Mouse (Mus musculus): ENCODE results near the gene Tmem63c. TPM values are rescaled to one million over a fixed set of nuclear protein-coding genes. Genes with fewer than 3 reads are reported as not detected.

Gene Tmem63c
- polyA plus RNA-seq, 1 experiment from 2014 or later = 1.5 TPM

DNA sequence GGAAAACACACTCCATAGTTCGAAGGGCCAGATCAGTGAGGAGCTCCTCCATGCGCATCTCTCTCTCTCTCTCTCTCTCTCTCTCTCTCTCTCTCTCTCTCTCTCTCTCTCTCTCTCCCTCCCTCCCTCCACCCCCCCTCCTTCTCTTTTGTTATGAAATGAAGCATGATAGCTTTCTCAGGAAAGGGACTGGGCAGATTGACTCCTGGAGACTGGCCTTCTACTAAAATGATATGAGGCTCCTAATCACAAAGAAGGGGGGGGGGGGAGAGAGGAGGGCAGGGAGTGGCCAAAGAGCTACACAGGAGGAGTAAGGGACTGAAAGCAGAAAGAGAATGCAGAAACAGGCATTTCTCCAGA is 117.2 kb downstream of the Tmem63c start:
- peaks cover 14% of the 10 kb centered on the region for H3K4me1 ChIP-seq
- peak overlapping the region; percentile 28; the same call in 1 of the 2 replicates for H3K9ac ChIP-seq (replicated peaks)
- peak overlapping the region; percentile 76 for H3K27ac ChIP-seq (replicated peaks)
- H3K27me3 ChIP-seq = no peaks in the 10 kb centered on the region
- H3K4me2 ChIP-seq (replicated peaks) = peak overlapping the region; percentile 5; the same call in 1 of the 2 replicates
- H3K4me3 ChIP-seq = no peak overlapping the region
- ATAC-seq (ENCODE audit: low FRiP score, low read depth) = peak; percentile 57
- no peaks in the 10 kb centered on the region for H3K9me3 ChIP-seq
- H3K36me3 ChIP-seq = peaks cover 3% of the 10 kb centered on the region
- 21% methylated on average over 2 of the region's 2 CpGs for WGBS

DNA sequence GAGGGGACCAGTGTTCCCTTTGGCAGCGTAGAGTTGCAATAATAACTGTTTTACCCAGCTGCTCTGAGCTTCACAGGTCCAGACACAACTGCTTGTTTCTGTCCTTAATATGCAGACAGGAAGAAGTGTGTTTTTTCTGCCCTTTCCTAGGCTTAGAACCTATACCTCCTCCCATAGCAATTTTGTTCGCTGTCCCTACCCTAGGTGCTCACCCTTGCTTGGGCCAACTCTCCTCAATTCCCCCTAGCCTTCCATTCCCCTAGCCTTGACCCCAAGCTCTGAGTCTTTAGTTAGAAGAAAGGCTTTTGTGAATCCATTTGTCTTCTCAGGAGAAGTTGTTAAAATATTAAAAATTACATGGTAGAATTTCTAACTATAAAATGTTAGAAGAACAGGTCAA is 117.6 kb downstream of the Tmem63c start:
- Histone ChIP-seq H3K4me3 (no peak overlapping the region), H3K9me3 (no peaks in the 10 kb centered on the region), H3K4me1 (peaks cover 14% of the 10 kb centered on the region), H3K27me3 (no peaks in the 10 kb centered on the region), H3K9ac (replicated peaks) (no peak overlapping the region), H3K27ac (replicated peaks) (peak overlapping the region; percentile 64), H3K36me3 (peaks cover 3% of the 10 kb centered on the region; the same call in 1 of the 2 replicates), H3K4me2 (replicated peaks) (no peak overlapping the region)
- no peak for ATAC-seq (ENCODE audit: low FRiP score, low read depth)
- 43% methylated on average over 2 of the region's 2 CpGs for WGBS

Small RNAs within 50 kb of the gene (microRNA-seq; reads per million reads assigned to microRNA genes)
- not detected for gene Gm25847

Other genes with a start within 250 kb of the Tmem63c start
- gene Irf2bpl, start 136.5 kb upstream of the Tmem63c start, polyA plus RNA-seq (2016; fragmentation: Nextera tagmentation; extraction: Ambion mirVana) = 74.0 and 76.0 TPM in 2 replicates
- gene Cipc, start 74.3 kb upstream of the Tmem63c start, polyA plus RNA-seq (2016; fragmentation: Nextera tagmentation; extraction: Ambion mirVana) = 44.3 and 46.4 TPM in 2 replicates
- gene Zdhhc22, start 30.9 kb upstream of the Tmem63c start, polyA plus RNA-seq (2016; fragmentation: Nextera tagmentation; extraction: Ambion mirVana) = 0.98 and 1.9 TPM in 2 replicates
- 0.66 and 0.69 TPM in 2 replicates for gene Ngb, start 81.2 kb downstream of the Tmem63c start, polyA plus RNA-seq (2016; fragmentation: Nextera tagmentation; extraction: Ambion mirVana)
- gene Gstz1, start 125.8 kb downstream of the Tmem63c start, polyA plus RNA-seq (2016; fragmentation: Nextera tagmentation; extraction: Ambion mirVana) = 25.5 and 25.7 TPM in 2 replicates
- gene Pomt2, start 126.6 kb downstream of the Tmem63c start, polyA plus RNA-seq (2016; fragmentation: Nextera tagmentation; extraction: Ambion mirVana) = 16.3 and 17.5 TPM in 2 replicates
- 1.1 and 1.9 TPM in 2 replicates for gene Samd15, start 178.4 kb downstream of the Tmem63c start, polyA plus RNA-seq (2016; fragmentation: Nextera tagmentation; extraction: Ambion mirVana)
- 5.6 and 6.0 TPM in 2 replicates for gene Tmed8, start 179.1 kb downstream of the Tmem63c start, polyA plus RNA-seq (2016; fragmentation: Nextera tagmentation; extraction: Ambion mirVana)
- 1.2 and 1.8 TPM in 2 replicates for gene Noxred1, start 217.4 kb downstream of the Tmem63c start, polyA plus RNA-seq (2016; fragmentation: Nextera tagmentation; extraction: Ambion mirVana)
- gene Vipas39, start 244.9 kb downstream of the Tmem63c start, polyA plus RNA-seq (2016; fragmentation: Nextera tagmentation; extraction: Ambion mirVana) = 62.1 and 62.2 TPM in 2 replicates
- gene Ahsa1, start 245.1 kb downstream of the Tmem63c start, polyA plus RNA-seq (2016; fragmentation: Nextera tagmentation; extraction: Ambion mirVana) = 188 and 195 TPM in 2 replicates